Mouse (Mus musculus): ENCODE results near the gene Csnk1g2. TPM values are rescaled to one million over a fixed set of nuclear protein-coding genes. Genes with fewer than 3 reads are reported as not detected.

Gene Csnk1g2
- polyA plus RNA-seq, 1 experiment from 2014 or later, result 117 TPM

DNA sequence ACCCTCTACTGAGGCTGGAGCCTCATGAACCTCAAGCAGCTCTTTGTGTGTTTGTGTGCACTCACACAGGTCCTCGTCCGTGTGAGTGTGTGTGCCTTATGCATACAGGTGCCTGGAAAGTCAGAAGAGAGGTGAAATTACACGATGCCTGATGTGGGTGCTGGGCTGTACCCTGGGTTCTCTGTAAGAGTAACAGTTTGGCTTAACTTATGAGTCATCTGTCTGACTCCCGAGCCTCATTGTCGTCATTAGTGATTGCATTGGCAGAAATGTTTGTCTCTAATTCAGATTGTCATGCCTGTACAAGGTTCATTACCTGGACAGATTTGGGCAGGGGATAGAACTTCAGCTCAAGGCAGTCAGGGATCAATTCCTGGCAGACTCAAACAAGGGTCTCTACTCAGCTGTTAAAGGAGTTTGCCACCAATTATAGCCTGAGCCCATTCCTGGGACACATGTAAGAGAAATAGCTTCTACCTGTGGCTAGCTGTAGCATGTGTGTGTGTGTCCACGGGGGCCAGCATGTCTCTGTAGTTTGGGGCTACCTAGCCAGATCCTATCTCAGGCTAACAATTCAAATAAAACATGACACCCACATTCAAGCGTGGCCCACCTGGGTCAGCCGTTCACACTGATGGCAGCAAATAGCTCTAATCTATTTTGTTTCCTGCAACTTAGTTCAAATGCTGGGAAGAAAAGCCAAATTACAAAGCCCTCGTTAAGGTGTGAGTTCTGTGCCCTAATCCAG, 54.7 kb downstream of the Csnk1g2 start:
- Histone ChIP-seq H3K9me3 (ENCODE audit: control insufficient read depth, low read length) (no peaks in the 10 kb centered on the region), H3K27me3 (ENCODE audit: control insufficient read depth, insufficient read depth, low read length) (no peaks in the 10 kb centered on the region), H3K9ac (ENCODE audit: low read length) (peak overlapping the region; percentile 77), H3K4me2 (ENCODE audit: low read depth) (peak overlapping the region; percentile 86), H3K36me3 (ENCODE audit: control insufficient read depth, insufficient read depth, low read length) (peaks cover 1% of the 10 kb centered on the region; the same call in 1 of the 2 replicates), H3K27ac (ENCODE audit: low read depth, low read length) (peak overlapping the region; percentile 94), H3K4me3 (ENCODE audit: low read depth, low read length) (peak overlapping the region; percentile 81), H3K4me1 (ENCODE audit: control insufficient read depth, insufficient read depth, low read length) (peaks cover 29% of the 10 kb centered on the region)
- 44% methylated on average over 9 of the region's 9 CpGs for WGBS
- DNase-seq (ENCODE audit: low spot score), result no peak
- no peak for ATAC-seq (ENCODE audit: insufficient read depth, low FRiP score, low TSS enrichment)

DNA sequence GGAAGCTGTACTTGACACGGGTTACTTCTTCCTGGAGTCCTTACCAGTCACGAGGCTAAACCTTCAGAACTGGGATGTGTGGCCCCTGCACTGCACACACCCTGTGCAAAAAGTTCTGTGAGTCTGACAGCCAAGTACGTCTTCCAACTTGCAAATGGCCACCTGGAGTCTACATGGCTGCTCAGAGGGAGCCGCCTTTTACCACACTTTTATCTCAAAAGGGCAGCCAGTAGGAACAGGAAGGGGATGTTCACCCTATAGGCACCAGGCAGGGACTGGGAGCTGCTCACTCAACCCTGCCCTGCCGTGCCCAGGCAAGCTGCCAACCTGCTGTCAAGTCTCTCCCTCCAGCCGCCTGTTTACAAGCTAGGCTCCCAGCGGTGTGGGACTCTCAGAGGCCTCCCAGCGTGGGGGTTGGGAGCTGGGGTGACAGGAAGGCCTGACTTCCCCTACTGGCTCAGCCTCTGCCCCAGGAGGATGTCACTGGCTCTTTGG, 55.4 kb downstream of the Csnk1g2 start, which contains the start of gene Mknk2:
TSS of gene Mknk2 (minus strand) at position 171 of the 495 bp plus-strand sequence.
- DNase-seq (ENCODE audit: low spot score) (no peak), ATAC-seq (ENCODE audit: insufficient read depth, low FRiP score, low TSS enrichment) (no peak)
- peak within 1 kb of the TSS; percentile 77 for H3K9ac ChIP-seq (ENCODE audit: low read length)
- H3K4me3 ChIP-seq (ENCODE audit: low read depth, low read length), result peak within 1 kb of the TSS; percentile 81
- peak within 1 kb of the TSS; percentile 86 for H3K4me2 ChIP-seq (ENCODE audit: low read depth)
- peak within 1 kb of the TSS; percentile 94 for H3K27ac ChIP-seq (ENCODE audit: low read depth, low read length)
- 41% methylated on average over 8 of the region's 8 CpGs for WGBS
- no peaks in the 10 kb centered on the region for H3K36me3 ChIP-seq (ENCODE audit: control insufficient read depth, insufficient read depth, low read length)
- no peaks in the 10 kb centered on the region for H3K9me3 ChIP-seq (ENCODE audit: control insufficient read depth, low read length)
- H3K4me1 ChIP-seq (ENCODE audit: control insufficient read depth, insufficient read depth, low read length), result peaks cover 29% of the 10 kb centered on the region
- H3K27me3 ChIP-seq (ENCODE audit: control insufficient read depth, insufficient read depth, low read length), result no peaks in the 10 kb centered on the region

DNA sequence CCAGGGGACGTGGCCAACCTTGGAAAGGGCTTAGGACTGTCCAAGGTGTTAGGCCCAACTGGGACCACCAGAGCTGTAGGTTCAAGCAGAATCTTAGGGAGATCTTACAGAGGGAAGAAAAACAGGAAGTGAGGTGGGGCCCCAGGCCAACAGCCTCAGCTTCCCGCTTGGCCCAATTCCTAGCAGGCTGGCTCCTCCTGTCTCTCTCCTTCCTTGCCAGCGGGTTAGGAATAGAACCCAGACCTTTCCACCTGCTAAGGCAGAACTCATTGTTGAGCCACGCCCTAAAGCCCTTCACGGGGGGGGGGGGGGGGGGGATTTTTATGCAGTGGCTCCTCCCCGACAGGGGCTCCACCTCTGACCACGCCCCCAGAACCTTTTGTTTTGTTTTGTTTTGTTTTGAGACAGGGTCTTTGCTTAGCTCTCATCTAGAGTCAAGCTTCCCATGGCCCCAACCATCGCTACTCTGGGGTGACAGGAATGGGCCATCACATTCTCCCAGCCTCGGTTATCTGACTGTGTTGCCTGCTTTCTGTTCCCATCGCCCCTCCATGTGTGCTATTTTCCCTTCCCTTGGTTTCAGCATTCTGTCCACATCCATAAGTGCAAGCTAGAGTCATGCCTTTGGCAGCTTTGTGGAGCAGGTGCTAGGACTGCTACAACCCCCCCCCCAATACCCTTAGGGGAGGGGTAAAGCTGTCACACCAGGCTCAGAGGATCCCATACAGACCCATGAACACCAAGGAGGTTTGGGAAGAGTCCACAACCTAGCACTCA, 56.2 kb downstream of the Csnk1g2 start:
- 51% methylated on average over 9 of the region's 10 CpGs for WGBS
- no peaks in the 10 kb centered on the region for H3K9me3 ChIP-seq (ENCODE audit: control insufficient read depth, low read length)
- peaks cover 27% of the 10 kb centered on the region for H3K4me1 ChIP-seq (ENCODE audit: control insufficient read depth, insufficient read depth, low read length)
- ATAC-seq (ENCODE audit: insufficient read depth, low FRiP score, low TSS enrichment), result no peak
- H3K9ac ChIP-seq (ENCODE audit: low read length), result no peak overlapping the region
- no peak for DNase-seq (ENCODE audit: low spot score)
- H3K27ac ChIP-seq (ENCODE audit: low read depth, low read length), result 0 out of 2 replicates have a peak overlapping the region, but pooled peaks have one; percentile 94
- H3K36me3 ChIP-seq (ENCODE audit: control insufficient read depth, insufficient read depth, low read length), result no peaks in the 10 kb centered on the region
- no peak overlapping the region for H3K4me2 ChIP-seq (ENCODE audit: low read depth)
- H3K27me3 ChIP-seq (ENCODE audit: control insufficient read depth, insufficient read depth, low read length), result no peaks in the 10 kb centered on the region
- no peak overlapping the region for H3K4me3 ChIP-seq (ENCODE audit: low read depth, low read length)

DNA sequence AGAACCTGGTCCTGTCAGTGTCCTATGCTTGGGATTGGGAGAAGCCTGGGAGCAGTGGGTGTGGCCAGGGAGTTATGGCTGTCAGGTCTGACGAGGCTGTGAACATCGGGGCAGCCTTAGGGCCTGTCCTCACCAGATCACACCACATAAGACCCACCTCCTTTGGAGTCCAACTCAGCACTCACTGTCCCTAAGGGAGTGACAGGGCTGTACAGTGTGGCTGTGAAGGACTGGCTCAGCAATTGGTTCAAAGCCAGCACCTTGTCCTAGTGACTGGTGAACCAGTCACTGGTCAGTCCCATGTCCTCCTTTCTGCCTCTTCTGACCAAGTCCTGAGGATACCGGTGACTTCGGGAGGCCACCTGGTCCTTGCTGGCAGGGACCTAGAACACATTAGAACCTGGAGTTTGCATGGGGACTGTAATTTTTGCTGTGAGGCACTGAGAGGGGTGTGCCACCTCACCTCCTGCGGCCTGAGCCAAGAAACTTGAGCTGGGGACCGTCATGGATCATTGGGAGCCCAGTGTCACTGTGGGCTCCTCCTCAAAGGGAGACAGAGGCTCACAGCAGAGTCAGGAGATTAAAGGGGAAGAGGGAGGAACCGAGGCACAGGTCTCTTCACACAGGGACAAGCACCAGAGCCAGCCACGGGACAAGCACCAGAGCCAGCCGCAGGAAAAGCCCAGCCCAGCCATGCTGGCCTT, 57.1 kb downstream of the Csnk1g2 start:
- peak overlapping the region; percentile 10; the same call in 1 of the 2 replicates for H3K4me2 ChIP-seq (ENCODE audit: low read depth)
- no peaks in the 10 kb centered on the region for H3K9me3 ChIP-seq (ENCODE audit: control insufficient read depth, low read length)
- 0 out of 2 replicates have a peak, but pooled peaks cover 2% of the 10 kb centered on the region for H3K36me3 ChIP-seq (ENCODE audit: control insufficient read depth, insufficient read depth, low read length)
- no peak overlapping the region for H3K9ac ChIP-seq (ENCODE audit: low read length)
- peaks cover 18% of the 10 kb centered on the region for H3K4me1 ChIP-seq (ENCODE audit: control insufficient read depth, insufficient read depth, low read length)
- WGBS, result 69% methylated on average over 9 of the region's 9 CpGs
- DNase-seq (ENCODE audit: low spot score) (no peak), ATAC-seq (ENCODE audit: insufficient read depth, low FRiP score, low TSS enrichment) (no peak)
- no peak overlapping the region for H3K4me3 ChIP-seq (ENCODE audit: low read depth, low read length)
- no peaks in the 10 kb centered on the region for H3K27me3 ChIP-seq (ENCODE audit: control insufficient read depth, insufficient read depth, low read length)
- no peak overlapping the region for H3K27ac ChIP-seq (ENCODE audit: low read depth, low read length)

DNA sequence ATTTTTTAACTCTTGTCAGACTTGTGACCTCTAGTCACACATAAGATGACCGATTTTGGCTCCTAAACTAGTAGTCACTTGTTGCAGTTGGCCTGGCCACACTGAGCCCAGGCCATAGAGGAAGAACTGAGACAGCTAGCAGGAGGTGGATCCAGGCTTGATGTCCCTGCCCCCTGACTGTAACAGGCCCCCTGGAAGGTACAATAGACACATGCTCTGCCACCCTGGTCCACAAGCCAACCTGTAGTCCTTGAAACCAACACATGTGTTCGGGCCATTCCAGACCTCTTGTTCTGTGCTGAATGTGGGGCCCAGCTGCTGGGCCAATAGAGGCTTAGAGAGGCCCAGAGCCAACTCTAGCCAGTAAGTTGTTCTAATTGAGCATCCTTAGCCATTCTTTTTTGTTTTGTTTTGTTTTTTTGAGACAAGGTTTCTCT, 57.6 kb downstream of the Csnk1g2 start:
- ATAC-seq (ENCODE audit: insufficient read depth, low FRiP score, low TSS enrichment) (no peak), DNase-seq (ENCODE audit: low spot score) (no peak)
- no peaks in the 10 kb centered on the region for H3K9me3 ChIP-seq (ENCODE audit: control insufficient read depth, low read length)
- H3K4me1 ChIP-seq (ENCODE audit: control insufficient read depth, insufficient read depth, low read length), result peaks cover 12% of the 10 kb centered on the region
- no peak overlapping the region for H3K4me3 ChIP-seq (ENCODE audit: low read depth, low read length)
- H3K27me3 ChIP-seq (ENCODE audit: control insufficient read depth, insufficient read depth, low read length), result no peaks in the 10 kb centered on the region
- H3K27ac ChIP-seq (ENCODE audit: low read depth, low read length), result no peak overlapping the region
- no peak overlapping the region for H3K9ac ChIP-seq (ENCODE audit: low read length)
- H3K36me3 ChIP-seq (ENCODE audit: control insufficient read depth, insufficient read depth, low read length), result peaks cover 5% of the 10 kb centered on the region; the same call in 1 of the 2 replicates
- no peak overlapping the region for H3K4me2 ChIP-seq (ENCODE audit: low read depth)
- WGBS, result 81% methylated on average over 2 of the region's 2 CpGs

DNA sequence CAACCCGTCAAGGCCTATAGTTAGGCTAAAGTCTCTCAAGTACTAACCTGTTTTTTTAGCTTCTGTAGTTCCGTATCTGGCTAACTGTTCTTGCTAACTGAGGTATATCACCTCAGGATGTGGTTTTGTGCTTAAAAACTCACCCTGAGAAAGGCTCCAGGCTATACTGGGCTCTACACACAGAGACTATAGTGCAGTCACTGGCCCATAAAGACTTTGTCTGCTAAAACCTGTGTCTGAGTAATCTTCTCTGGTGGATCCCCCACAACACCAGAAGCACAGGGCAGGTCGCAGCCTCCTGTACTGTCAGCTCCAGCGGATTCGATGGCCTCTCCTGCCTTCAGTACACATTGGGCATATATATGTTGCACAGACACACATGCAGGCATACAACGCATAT, 59.4 kb downstream of the Csnk1g2 start:
- no peaks in the 10 kb centered on the region for H3K27me3 ChIP-seq (ENCODE audit: control insufficient read depth, insufficient read depth, low read length)
- peaks cover 11% of the 10 kb centered on the region for H3K4me1 ChIP-seq (ENCODE audit: control insufficient read depth, insufficient read depth, low read length)
- no peak overlapping the region for H3K9ac ChIP-seq (ENCODE audit: low read length)
- ATAC-seq (ENCODE audit: insufficient read depth, low FRiP score, low TSS enrichment) (no peak), DNase-seq (ENCODE audit: low spot score) (no peak)
- H3K36me3 ChIP-seq (ENCODE audit: control insufficient read depth, insufficient read depth, low read length), result peaks cover 7% of the 10 kb centered on the region
- H3K27ac ChIP-seq (ENCODE audit: low read depth, low read length), result no peak overlapping the region
- H3K9me3 ChIP-seq (ENCODE audit: control insufficient read depth, low read length), result no peaks in the 10 kb centered on the region
- 97% methylated on average over 6 of the region's 6 CpGs for WGBS
- no peak overlapping the region for H3K4me3 ChIP-seq (ENCODE audit: low read depth, low read length)
- H3K4me2 ChIP-seq (ENCODE audit: low read depth), result no peak overlapping the region

DNA sequence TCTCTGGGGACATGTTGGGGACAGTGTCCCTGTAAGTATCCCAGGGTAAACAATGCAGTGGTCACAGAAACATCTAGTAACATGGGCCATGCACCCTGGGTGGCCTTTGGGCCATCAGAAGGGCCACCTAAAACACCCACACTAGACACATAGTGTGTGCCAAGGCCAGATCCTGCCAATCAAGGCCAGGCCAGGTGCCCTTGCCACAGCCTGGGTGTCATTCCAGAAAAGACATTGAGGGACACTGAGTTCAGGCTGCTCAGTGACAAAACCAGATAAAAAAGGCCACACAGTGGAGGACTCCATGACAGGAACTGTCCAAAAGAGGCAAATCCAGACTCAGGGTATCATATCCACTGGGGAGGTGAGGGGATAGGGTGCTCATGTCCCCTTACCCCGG, 61.0 kb downstream of the Csnk1g2 start:
- Histone ChIP-seq H3K4me3 (ENCODE audit: low read depth, low read length) (no peak overlapping the region), H3K4me1 (ENCODE audit: control insufficient read depth, insufficient read depth, low read length) (no peaks in the 10 kb centered on the region), H3K9ac (ENCODE audit: low read length) (no peak overlapping the region), H3K36me3 (ENCODE audit: control insufficient read depth, insufficient read depth, low read length) (peaks cover 7% of the 10 kb centered on the region), H3K4me2 (ENCODE audit: low read depth) (no peak overlapping the region), H3K27me3 (ENCODE audit: control insufficient read depth, insufficient read depth, low read length) (no peaks in the 10 kb centered on the region), H3K9me3 (ENCODE audit: control insufficient read depth, low read length) (no peaks in the 10 kb centered on the region), H3K27ac (ENCODE audit: low read depth, low read length) (no peak overlapping the region)
- ATAC-seq (ENCODE audit: insufficient read depth, low FRiP score, low TSS enrichment) (no peak), DNase-seq (ENCODE audit: low spot score) (no peak)
- WGBS, result 96% methylated on average over 1 of the region's 1 CpGs

DNA sequence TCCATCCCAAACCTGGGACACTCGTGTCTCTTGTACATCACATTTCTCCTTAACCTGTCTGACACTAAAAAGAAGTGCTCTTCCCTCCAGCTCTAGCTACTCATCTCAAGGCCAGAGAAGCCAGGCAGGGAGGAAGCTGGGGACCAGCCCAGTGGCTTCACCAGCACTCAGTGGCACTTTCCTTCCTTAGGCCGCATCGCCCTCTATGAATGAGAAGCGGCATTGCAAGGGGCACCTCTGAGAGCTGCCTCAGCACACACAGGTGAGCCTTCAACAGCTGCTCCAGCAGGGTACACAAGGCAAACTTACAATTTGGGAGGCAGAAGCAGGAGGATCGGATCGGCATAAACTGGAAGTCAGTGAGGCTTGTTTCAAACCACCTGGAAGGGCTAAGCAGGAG, 61.6 kb downstream of the Csnk1g2 start:
- Histone ChIP-seq H3K9me3 (ENCODE audit: control insufficient read depth, low read length) (no peaks in the 10 kb centered on the region), H3K9ac (ENCODE audit: low read length) (no peak overlapping the region), H3K4me2 (ENCODE audit: low read depth) (no peak overlapping the region), H3K4me3 (ENCODE audit: low read depth, low read length) (no peak overlapping the region), H3K4me1 (ENCODE audit: control insufficient read depth, insufficient read depth, low read length) (no peaks in the 10 kb centered on the region), H3K27ac (ENCODE audit: low read depth, low read length) (no peak overlapping the region), H3K27me3 (ENCODE audit: control insufficient read depth, insufficient read depth, low read length) (no peaks in the 10 kb centered on the region), H3K36me3 (ENCODE audit: control insufficient read depth, insufficient read depth, low read length) (peaks cover 9% of the 10 kb centered on the region)
- WGBS, result 57% methylated on average over 6 of the region's 6 CpGs
- DNase-seq (ENCODE audit: low spot score), result peak; percentile 29
- no peak for ATAC-seq (ENCODE audit: insufficient read depth, low FRiP score, low TSS enrichment)
